Mouse (Mus musculus): ENCODE results near the gene Aldh1a1. TPM values are rescaled to one million over a fixed set of nuclear protein-coding genes. Genes with fewer than 3 reads are reported as not detected.

Gene Aldh1a1
- polyA plus RNA-seq, 1 experiment, result 11.4 TPM

GRCm38 (mm10) chr19:20566294-20566693, 73.8 kb downstream of the Aldh1a1 start:
- TF ChIP-seq POLR2A (IDR thresholded peaks at IDR 0.05; ENCODE audit: low read depth, low read length) (no peak), CTCF (IDR thresholded peaks at IDR 0.05; ENCODE audit: extremely low read depth, insufficient read length, insufficient replicate concordance, low read depth, low read length) (no peak)
- no peak overlapping the region for H3K27ac ChIP-seq (ENCODE audit: insufficient read depth, low read depth, low read length)
- WGBS, result 93% methylated on average over 4 of the region's 4 CpGs

DNA sequence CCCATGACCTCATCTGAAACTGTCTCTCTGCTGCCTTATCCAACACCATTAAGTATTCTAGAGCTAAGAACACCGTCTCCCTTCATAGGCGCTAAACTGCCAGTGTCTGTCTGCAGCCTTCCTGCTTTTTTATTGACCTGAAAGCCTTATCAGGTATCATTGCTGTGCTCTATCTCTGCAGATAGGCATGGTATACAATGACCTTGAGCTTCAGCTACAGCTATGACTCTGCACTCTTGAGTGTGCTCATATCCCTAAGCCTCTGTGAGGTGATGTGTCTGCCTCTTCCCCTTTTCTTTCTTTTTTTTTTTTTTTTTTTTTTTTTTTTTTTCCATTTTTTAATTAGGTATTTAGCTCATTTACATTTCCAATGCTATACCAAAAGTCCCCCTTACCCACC, 74.5 kb downstream of the Aldh1a1 start:
- Histone ChIP-seq H3K27me3 (ENCODE audit: control insufficient read depth, insufficient read depth, low read length) (no peaks in the 10 kb centered on the region), H3K4me3 (ENCODE audit: low read depth, low read length) (no peak overlapping the region), H3K4me1 (ENCODE audit: control insufficient read depth, insufficient read depth, insufficient read length, low read length) (peaks cover 2% of the 10 kb centered on the region; the same call in 1 of the 2 replicates), H3K27ac (ENCODE audit: insufficient read depth, low read depth, low read length) (no peak overlapping the region), H3K36me3 (ENCODE audit: control insufficient read depth, insufficient read depth, low read length) (no peaks in the 10 kb centered on the region)
- 45% methylated on average over 2 of the region's 2 CpGs for WGBS
- no peak for TF ChIP-seq CTCF (IDR thresholded peaks at IDR 0.05; ENCODE audit: extremely low read depth, insufficient read length, insufficient replicate concordance, low read depth, low read length)

More at GRCm38 (mm10) chr19:20566294-20566693, 73.8 kb downstream of the Aldh1a1 start:
- no peaks in the 10 kb centered on the region for H3K27me3 ChIP-seq (ENCODE audit: control insufficient read depth, insufficient read depth, low read length)
- no peaks in the 10 kb centered on the region for H3K36me3 ChIP-seq (ENCODE audit: control insufficient read depth, insufficient read depth, low read length)
- H3K4me1 ChIP-seq (ENCODE audit: control insufficient read depth, insufficient read depth, insufficient read length, low read length), result peaks cover 2% of the 10 kb centered on the region; the same call in 1 of the 2 replicates
- H3K4me3 ChIP-seq (ENCODE audit: low read depth, low read length), result no peak overlapping the region

DNA sequence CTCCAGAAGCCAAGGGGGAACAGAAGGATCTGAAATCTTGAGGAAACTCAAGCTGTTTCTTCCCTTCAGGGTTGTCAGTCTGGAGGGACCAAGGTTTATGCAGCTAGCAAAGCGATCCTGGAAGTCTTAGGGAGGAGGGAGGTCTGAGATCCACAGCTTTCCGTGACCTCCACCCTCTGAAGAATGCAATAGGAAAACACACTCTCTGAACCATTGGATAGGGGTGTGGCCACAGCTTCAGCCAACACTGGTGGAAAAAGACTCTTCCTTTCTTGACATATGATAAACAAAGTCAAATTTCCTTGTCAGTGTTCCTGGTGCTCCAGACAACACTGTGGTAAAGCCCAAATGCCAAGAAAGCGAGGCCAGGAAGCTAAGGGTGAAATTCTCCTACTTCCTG, 84.5 kb downstream of the Aldh1a1 start:
- H3K4me1 ChIP-seq (ENCODE audit: control insufficient read depth, insufficient read depth, insufficient read length, low read length), result no peaks in the 10 kb centered on the region
- no peaks in the 10 kb centered on the region for H3K36me3 ChIP-seq (ENCODE audit: control insufficient read depth, insufficient read depth, low read length)
- H3K27me3 ChIP-seq (ENCODE audit: control insufficient read depth, insufficient read depth, low read length), result no peaks in the 10 kb centered on the region
- H3K27ac ChIP-seq (ENCODE audit: insufficient read depth, low read depth, low read length), result no peak overlapping the region
- TF ChIP-seq CTCF (IDR thresholded peaks at IDR 0.05; ENCODE audit: extremely low read depth, insufficient read length, insufficient replicate concordance, low read depth, low read length), result no peak
- no peak for TF ChIP-seq POLR2A (IDR thresholded peaks at IDR 0.05; ENCODE audit: low read depth, low read length)
- 54% methylated on average over 3 of the region's 3 CpGs for WGBS
- H3K4me3 ChIP-seq (ENCODE audit: low read depth, low read length), result no peak overlapping the region

- 82% methylated on average over 5 of the region's 5 CpGs for WGBS
- Histone ChIP-seq H3K4me1 (ENCODE audit: control insufficient read depth, insufficient read depth, insufficient read length, low read length) (peaks cover 1% of the 10 kb centered on the region; the same call in 1 of the 2 replicates), H3K4me3 (ENCODE audit: low read depth, low read length) (no peak overlapping the region), H3K27me3 (ENCODE audit: control insufficient read depth, insufficient read depth, low read length) (no peaks in the 10 kb centered on the region), H3K36me3 (ENCODE audit: control insufficient read depth, insufficient read depth, low read length) (no peaks in the 10 kb centered on the region), H3K27ac (ENCODE audit: insufficient read depth, low read depth, low read length) (no peak overlapping the region)
- TF ChIP-seq POLR2A (IDR thresholded peaks at IDR 0.05; ENCODE audit: low read depth, low read length), result no peak
- no peak for TF ChIP-seq CTCF (IDR thresholded peaks at IDR 0.05; ENCODE audit: extremely low read depth, insufficient read length, insufficient replicate concordance, low read depth, low read length)
Measured at GRCm38 (mm10) chr19:20577429-20577828, 84.9 kb downstream of the Aldh1a1 start.

- Histone ChIP-seq H3K4me1 (ENCODE audit: control insufficient read depth, insufficient read depth, insufficient read length, low read length) (no peaks in the 10 kb centered on the region), H3K27ac (ENCODE audit: insufficient read depth, low read depth, low read length) (no peak overlapping the region), H3K4me3 (ENCODE audit: low read depth, low read length) (no peak overlapping the region), H3K27me3 (ENCODE audit: control insufficient read depth, insufficient read depth, low read length) (no peaks in the 10 kb centered on the region), H3K36me3 (ENCODE audit: control insufficient read depth, insufficient read depth, low read length) (no peaks in the 10 kb centered on the region)
- TF ChIP-seq POLR2A (IDR thresholded peaks at IDR 0.05; ENCODE audit: low read depth, low read length), result no peak
Measured at GRCm38 (mm10) chr19:20599951-20600350, 107.4 kb downstream of the Aldh1a1 start.

DNA sequence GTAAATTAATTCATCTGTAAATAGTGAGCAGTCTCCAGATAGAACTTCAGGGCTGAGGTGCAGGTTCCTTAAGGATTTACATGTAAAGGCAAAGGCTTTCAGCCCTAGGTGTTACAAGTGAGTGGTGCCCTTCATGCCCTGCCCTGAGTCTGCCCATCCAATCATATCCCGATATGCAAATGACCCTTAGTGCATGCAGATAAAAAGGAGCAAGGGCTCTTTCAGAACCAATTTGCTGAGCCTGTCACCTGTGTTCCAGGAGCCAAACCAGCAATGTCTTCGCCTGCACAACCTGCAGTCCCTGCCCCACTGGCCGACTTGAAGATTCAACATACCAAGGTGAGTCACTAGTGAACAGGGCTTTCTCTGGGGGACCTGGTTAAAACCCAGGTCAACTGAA, 109.2 kb downstream of the Aldh1a1 start:
- Histone ChIP-seq H3K4me1 (ENCODE audit: control insufficient read depth, insufficient read depth, insufficient read length, low read length) (peaks cover 2% of the 10 kb centered on the region; the same call in 1 of the 2 replicates), H3K36me3 (ENCODE audit: control insufficient read depth, insufficient read depth, low read length) (no peaks in the 10 kb centered on the region), H3K27me3 (ENCODE audit: control insufficient read depth, insufficient read depth, low read length) (no peaks in the 10 kb centered on the region), H3K4me3 (ENCODE audit: low read depth, low read length) (peak overlapping the region; percentile 40), H3K27ac (ENCODE audit: insufficient read depth, low read depth, low read length) (peak overlapping the region; percentile 70)
- WGBS, result 15% methylated on average over 3 of the region's 3 CpGs
- no peak for TF ChIP-seq CTCF (IDR thresholded peaks at IDR 0.05; ENCODE audit: extremely low read depth, insufficient read length, insufficient replicate concordance, low read depth, low read length)
- peak; percentile 68; the same call in 1 of the 2 replicates for TF ChIP-seq POLR2A (IDR thresholded peaks at IDR 0.05; ENCODE audit: low read depth, low read length)

DNA sequence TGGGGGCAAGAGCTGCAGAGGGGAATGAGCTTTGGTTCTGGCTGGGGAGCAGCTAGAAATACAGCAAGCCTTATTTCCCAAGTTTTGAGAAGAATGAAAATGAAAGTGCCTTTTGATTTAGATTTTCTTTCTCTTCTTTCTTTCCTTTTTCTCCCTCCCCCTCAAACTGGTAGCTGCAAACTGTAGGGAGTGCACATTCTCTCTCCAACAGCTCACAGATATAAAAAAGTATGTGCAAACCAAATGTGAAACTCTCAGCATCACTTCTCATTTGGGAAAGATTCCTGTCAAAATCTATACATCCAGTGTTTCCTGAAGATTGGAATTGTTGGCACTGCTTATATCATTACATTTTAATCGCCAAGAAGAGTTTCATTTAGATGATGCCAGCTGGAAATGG, 110.7 kb downstream of the Aldh1a1 start:
- WGBS, result 71% methylated on average over 1 of the region's 1 CpGs

More for the DNA sequence above, 110.7 kb downstream of the Aldh1a1 start:
- H3K4me3 ChIP-seq (ENCODE audit: low read depth, low read length), result peak overlapping the region; percentile 39
- peak overlapping the region; percentile 46; the same call in 1 of the 2 replicates for H3K27ac ChIP-seq (ENCODE audit: insufficient read depth, low read depth, low read length)
- H3K36me3 ChIP-seq (ENCODE audit: control insufficient read depth, insufficient read depth, low read length), result no peaks in the 10 kb centered on the region
- no peaks in the 10 kb centered on the region for H3K27me3 ChIP-seq (ENCODE audit: control insufficient read depth, insufficient read depth, low read length)
- TF ChIP-seq CTCF (IDR thresholded peaks at IDR 0.05; ENCODE audit: extremely low read depth, insufficient read length, insufficient replicate concordance, low read depth, low read length) (no peak), POLR2A (IDR thresholded peaks at IDR 0.05; ENCODE audit: low read depth, low read length) (no peak)
- peaks cover 2% of the 10 kb centered on the region; the same call in 1 of the 2 replicates for H3K4me1 ChIP-seq (ENCODE audit: control insufficient read depth, insufficient read depth, insufficient read length, low read length)
